Mouse (Mus musculus): Measurements from ENCODE around the gene Cdc42bpa.

Cdc42bpa gene

GRCm38 (mm10) chr1:179959721-179960542, at the start of gene Cdc42bpa:
Gene Cdc42bpa (plus strand): TSS chr1:179960472.
- DNase-seq: peak; percentile 16 to 43

- DNase-seq: no peak
These were observed 46.8 kb upstream of the Cdc42bpa start for GRCm38 (mm10) chr1:179913471-179913870.

DNA sequence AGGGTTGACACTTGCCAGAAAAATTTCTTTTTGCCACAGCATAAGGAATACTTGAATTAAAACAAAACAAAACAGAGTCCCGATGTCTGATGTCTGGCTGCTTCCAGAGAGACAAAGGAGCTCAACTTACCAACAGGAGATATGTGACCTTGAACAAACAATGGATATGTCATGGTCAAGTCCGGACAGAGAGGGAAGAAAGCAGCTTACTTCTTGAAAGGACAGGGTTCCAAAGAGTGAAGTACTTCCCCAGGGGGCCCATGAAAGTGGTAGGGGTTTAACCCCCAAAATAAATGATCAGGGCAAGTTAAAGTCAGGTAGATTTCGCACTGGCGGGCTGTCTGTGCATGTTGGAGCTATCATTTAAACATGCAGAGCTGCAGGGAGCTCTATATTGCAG, 43.2 kb upstream of the Cdc42bpa start:
- no peak for DNase-seq

DNA sequence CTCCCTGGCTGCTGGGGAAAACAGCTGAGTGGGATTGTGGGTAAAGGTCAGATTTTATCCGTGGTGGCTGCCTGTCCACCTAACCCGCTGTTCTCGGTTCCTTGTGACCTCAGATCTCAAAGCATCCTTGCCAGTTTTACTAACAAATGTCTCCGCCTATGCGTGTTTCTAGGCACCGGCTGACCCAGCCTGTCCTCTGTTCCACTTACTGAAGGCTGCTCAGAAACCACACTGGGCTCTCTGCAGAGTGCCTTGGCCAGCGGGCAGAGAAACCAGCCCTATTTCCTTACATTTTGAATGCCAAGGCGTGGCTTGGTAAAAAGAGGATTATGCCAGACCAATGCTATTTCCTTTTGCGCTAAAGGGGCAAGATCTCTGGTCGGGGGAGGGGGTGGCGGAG, 42.8 kb upstream of the Cdc42bpa start:
- DNase-seq: no peak

- DNase-seq: no peak
These were observed 40.4 kb upstream of the Cdc42bpa start for GRCm38 (mm10) chr1:179919656-179920436.

DNA sequence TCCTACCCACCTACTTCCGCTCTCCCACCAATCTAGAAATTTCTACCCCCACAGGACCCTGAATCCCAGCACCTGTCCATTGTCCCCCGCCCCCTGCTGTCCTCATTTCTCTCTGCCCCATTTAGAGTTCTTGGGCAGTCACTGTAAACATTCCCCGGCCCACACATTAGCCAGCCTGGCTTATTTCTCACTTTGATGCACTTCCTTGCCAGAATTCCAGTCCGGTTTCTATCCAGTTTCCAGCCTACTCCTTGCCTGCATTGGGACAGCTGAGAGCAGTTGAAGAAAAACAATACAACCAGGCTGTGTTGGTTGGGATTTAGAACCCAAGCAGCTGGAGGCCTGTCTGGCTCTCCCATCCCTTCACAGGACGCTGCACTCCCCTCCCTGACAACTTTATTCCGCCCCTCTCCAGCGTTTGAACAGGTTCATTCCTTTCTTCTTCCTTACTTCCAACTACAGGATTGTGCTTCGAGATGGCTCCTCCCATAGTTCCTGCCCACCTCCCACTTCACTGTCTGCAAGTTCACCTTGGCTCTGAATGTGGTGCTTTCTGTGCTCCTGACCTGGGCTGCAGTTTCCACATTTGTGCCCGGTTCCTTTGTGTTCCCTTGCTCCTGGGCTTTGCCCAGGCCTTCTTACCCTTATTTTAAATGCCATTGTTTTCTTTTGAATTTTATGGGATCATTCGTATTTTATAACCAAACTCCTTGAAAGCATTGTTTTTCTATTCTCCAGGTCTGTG, 36.4 kb upstream of the Cdc42bpa start:
- no peak for DNase-seq

- DNase-seq: no peak
These were observed 34.0 kb upstream of the Cdc42bpa start for GRCm38 (mm10) chr1:179926240-179926639.

- DNase-seq: no peak
These were observed 33.2 kb upstream of the Cdc42bpa start for GRCm38 (mm10) chr1:179927102-179927501.

DNA sequence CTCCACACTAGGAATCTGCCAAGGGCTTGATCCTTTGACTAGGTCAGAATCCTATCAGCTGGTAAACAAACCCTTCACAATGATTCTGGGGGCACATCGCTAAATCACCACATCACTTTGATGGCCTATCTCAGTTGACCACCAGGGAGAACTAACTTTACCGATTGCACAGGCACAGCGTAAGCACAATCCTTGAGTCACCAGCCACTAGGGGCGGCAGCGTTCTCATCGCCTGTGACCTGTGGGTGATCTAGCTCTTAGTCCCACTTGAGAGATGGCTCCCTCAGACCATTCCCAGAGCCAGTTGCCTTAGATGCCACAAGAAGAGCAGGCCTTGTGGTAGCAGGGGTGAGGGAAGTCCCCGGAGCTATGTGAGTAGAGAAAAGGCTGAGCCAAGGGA, 31.4 kb upstream of the Cdc42bpa start:
- DNase-seq: no peak

- no peak for DNase-seq
These were observed 29.0 kb upstream of the Cdc42bpa start for GRCm38 (mm10) chr1:179931247-179931646.

DNA sequence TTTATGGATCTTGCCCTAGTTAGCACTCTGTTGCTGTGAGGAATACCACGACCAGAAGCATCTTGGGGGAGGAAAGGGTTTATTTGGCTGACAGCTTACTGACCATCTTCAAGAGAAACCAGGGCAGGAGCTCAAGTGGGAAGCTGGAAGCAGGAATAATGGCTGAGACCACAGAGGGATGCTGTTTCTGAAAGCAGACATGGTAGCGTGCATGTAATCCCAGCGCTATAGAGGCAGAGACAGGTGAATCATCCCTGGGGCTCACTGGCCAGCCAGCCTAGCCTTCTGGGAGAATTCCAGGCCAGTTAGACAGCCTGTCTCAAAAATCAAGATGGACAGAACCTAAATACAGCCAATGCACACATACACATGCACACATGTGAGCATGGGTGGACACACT, 26.2 kb upstream of the Cdc42bpa start:
- no peak for DNase-seq

DNA sequence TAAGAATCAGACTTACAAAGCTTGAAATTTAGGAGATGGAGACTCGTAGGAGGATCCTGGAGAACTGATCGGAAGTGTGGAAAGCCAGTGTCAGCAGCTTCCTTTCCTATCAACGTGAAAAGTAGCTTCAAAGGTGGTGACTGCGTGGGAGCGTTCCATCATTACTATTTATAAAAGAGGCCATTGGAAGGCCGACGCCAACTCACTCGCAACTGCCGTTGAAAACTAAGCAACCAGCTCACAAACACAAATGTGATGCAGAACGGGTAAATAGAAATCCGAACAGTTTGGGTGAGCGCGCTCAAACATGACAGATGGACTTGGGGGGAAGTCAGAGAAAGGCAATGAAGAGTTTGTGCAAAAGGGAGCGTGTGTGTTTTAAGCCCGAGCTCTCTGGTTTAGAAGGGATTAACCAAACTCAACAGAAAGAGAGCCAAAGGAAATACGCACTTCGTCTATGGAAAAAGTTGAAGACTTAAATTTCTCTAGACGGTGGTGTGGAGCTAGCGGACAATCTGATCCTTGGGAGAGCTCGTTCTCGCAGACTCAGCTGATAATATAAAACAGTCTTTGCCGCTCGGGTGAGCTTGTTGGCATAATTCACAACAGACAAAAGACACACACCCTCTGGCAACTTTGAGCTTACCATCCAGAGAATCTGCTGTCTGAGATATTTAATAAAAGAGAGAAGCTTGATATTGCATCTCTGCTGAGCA, 20.0 kb upstream of the Cdc42bpa start:
- no peak for DNase-seq

- no peak for DNase-seq
These were observed 19.4 kb upstream of the Cdc42bpa start for GRCm38 (mm10) chr1:179940787-179941352.

DNA sequence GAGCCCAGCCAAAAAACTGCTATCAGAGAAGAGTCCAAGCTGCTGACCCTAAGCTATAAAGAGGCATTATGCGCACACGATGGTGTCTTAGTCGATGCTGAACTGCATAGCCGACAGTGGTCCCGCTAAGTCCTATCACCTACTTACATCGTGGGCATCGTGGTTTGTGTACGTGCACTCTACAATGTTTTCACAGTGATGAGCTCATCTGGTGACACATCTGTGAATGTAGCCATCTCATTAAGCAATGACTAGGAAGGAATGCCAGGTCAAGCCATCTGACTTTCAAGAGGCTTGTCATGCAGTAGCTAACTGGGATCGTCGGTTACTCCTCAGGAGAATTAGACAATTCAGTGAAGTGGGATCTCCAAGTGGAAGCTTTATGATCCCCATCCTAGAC, 15.3 kb upstream of the Cdc42bpa start:
- no peak for DNase-seq

DNA sequence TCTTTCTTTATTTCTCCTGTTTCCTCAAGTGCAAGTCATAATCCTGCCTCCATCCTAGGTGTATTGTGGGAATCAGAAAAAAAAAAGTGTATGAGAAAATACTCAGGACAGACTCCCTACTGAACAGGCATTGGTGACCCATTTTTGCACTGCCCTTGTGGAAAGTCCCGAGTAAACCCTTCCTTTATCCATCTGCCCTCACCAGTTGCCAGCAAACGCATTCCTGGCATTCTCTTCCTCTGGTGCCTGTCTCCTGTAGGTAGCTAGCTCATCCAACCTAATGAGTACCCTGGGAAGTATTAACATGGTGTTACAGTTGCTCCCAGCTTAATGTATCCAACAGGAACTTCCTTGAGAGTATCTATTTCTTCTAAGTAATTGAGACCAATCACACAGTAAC, 13.7 kb upstream of the Cdc42bpa start:
- DNase-seq: no peak

DNA sequence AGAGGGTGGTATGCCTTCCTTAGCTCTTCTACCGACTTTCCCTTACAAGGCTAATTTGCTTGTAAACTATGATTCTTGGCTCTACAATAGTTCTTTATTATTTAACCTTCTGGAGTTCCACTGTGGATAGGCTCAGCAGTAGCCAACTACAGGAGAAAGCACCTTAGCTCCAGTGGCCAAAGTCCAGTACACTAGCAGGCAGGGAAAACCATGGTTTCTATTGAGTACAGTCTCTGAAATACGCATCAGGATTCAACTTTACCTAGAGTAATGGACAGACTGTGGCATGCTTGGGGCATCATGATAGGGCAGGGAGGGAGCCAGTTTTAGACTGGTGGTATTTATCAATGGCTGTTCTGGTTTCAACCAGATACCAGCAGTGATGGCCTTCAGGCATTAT, 12.6 kb upstream of the Cdc42bpa start:
- DNase-seq: no peak

DNA sequence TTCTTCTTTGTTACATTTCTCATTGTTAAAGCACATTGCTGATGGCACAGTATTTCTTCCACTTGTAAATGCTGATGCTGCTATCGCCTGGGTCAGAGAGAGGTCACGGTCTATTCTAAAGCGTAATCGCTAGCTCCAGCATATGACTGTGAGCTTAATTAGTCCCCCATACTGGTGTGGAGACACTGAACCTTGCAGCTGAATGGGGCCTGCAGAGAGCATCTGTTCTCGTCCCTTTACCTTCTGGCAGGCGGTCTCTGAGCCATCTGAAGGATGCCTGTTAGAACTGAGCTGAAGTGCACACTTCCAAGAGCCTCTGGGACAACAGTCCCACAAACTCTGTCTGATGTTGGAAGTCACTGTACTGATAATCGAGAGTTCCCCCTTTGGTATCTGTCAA, 8.7 kb upstream of the Cdc42bpa start:
- DNase-seq: no peak

DNA sequence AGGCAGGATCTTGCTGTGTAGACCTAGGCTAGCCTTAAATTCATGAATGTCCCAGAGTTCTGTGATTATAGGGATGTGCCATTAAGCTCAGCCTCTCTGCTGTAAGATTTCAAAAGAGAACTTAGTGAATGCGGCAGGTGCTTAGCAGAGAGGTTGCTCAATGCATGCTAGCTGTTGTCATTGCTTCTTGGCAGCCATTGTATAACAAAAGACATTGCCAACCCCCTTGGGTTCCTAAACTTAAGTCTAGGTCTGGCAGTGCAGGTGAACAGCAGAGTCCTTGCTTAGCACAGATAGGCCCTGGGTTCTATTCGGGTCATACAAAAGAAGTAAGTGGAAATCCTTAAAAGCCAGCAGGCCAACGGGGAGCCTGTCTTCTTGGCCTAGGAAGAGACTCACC, 7.0 kb upstream of the Cdc42bpa start:
- no peak for DNase-seq

- DNase-seq: no peak
These were observed 2.8 kb upstream of the Cdc42bpa start for GRCm38 (mm10) chr1:179957431-179957830.

DNA sequence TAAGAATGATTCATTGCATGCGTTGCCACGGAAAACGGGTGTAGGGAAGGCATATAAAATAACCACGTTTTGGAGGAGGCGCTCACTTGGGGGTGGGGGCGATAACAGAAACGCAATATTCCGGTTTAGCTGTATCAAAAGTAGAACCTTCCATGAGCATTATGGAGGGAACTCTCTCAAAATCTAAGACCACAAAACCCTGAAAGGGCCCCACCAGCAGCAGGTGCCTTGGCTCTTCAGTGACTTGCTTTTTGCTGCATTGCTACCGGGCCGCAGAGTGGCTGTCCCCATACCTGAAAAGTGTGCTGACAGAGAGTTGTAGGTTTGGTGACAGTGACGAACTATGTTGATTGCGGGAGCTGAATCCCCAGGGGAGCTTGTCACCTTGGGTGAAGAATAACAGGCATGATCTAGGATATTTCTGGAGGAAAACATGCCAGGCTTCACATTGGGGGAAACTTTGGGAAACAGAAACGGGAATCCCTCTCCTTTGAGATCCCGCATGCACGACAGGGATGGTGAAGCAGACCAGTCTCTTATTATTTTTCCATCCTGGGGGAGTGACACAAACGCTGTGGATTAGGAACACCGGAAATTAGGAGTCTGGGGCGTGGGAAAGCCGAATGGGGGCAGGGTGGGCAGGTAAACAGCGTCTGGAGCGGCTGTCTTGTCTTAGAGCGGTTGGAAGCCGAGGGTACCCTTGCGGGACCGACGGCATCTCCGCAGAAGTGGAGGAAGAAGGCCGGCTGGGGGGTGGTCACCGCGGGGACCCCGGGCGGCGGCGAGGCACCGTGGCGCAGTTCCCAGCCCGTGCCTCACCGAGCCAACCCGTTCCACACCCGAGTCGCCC, 1.2 kb upstream of the Cdc42bpa start:
- peak in 1 of 2 experiments; percentile 3 for DNase-seq

GRCm38 (mm10) chr1:179960543-179960876, 238 bp downstream of the Cdc42bpa start:
- DNase-seq: no peak

All from spleen, adult 18-20 months (tissue).